Mouse (Mus musculus): ENCODE data around the gene Nfix.

- TF ChIP-seq CTCF (IDR thresholded peaks at IDR 0.05) (no peak), POLR2A (IDR thresholded peaks at IDR 0.05; ENCODE audit: insufficient read depth, low read depth, low read length) (no peak)
Measured at GRCm38 (mm10) chr8:84657680-84658079, 142.5 kb downstream of the Nfix start.

Measured in heart, adult 2 months (tissue).